Mouse (Mus musculus) cortical plate, adult 2 months (tissue): ENCODE results near the gene 1700028J19Rik.
"Not testable (repeated sequence)": the region's sequence is repeated elsewhere in the genome, so short reads cannot be mapped to it uniquely, and the experiment has no call there.

Experiments
- CTCF ChIP-seq: fragments of 200-500 bp; IDR thresholded peaks from 2 replicates; pipeline ENCODE4 v1.5.1; 2011; ENCODE audit warnings: mild to moderate bottlenecking, control low read depth, low read length; ENCODE audit not compliant: insufficient read depth; ENCODE audit errors: extremely low read depth
- POLR2A ChIP-seq: fragments of 200-500 bp; IDR thresholded peaks from 2 replicates; pipeline ENCODE4 v1.6.1; 2011; ENCODE audit warnings: mild to moderate bottlenecking, low read length, control low read depth; ENCODE audit not compliant: insufficient read depth; ENCODE audit errors: extremely low read depth

- TF ChIP-seq CTCF, POLR2A: not testable (repeated sequence)
Measured at GRCm38 (mm10) chr7:44187936-44188335, 58.6 kb downstream of the 1700028J19Rik start, which contains the start of gene Klk1b24.
